13 mouse cellular contexts compared by ENCODE assay signal in genomic region chr9:31501221-31501620, GRCm38 (mm10). TPM values are rescaled to one million over a fixed set of nuclear protein-coding genes. Genes with fewer than 3 reads are reported as not detected.
A peak's percentile ranks its signal among the peaks of the same experiment; 100 is the strongest.
DNase-seq lines count a peak whose midpoint lies in the region.
"Not testable (repeated sequence)": the region's sequence is repeated elsewhere in the genome, so short reads cannot be mapped to it uniquely, and the experiment has no call there.
"Had no signal": no experiment of that assay in that cellular context is flagged by ENCODE, and none has a peak within 500 bp of the region (broad histone marks: within the 10 kb centered on the region; RNA-seq: fewer than 3 reads in every experiment).

No protein-coding gene starts in this region.

- not testable (repeated sequence) for H3K4me1 ChIP-seq in brown adipose tissue, adult 24 weeks (ENCODE audit: control insufficient read depth, insufficient read depth, insufficient read length, low read length)

- DNase-seq in 3134 (ENCODE audit: extremely low read depth, insufficient read length, low spot score) = peak; percentile 28
- peak; percentile 78 for DNase-seq in 3T3-L1 (ENCODE audit: low read depth, low spot score)
- DNase-seq in 416B (ENCODE audit: low read depth) = peak; percentile 69
- peak; percentile 18 for DNase-seq in Muller cell, postnatal 12 days (ENCODE audit: inconsistent ontology term)
- peak; percentile 50 for DNase-seq in NIH3T3 (ENCODE audit: low read depth)
- DNase-seq in brain, adult 2 months (ENCODE audit: low read depth, low spot score) = peak; percentile 1
- peak; percentile 40 for DNase-seq in fibroblast of lung, adult 2 months (ENCODE audit: low read depth)

- H3K4me3 ChIP-seq in brown adipose tissue, adult 24 weeks (ENCODE audit: insufficient read depth, low read depth, low read length) = not testable (repeated sequence)

- H3K27ac ChIP-seq in brown adipose tissue, adult 24 weeks (replicated peaks; ENCODE audit: low read depth, low read length) = peak overlapping the region; percentile 37; the same call in 1 of the 2 replicates

RNA-seq across cellular contexts. Expression of gene Tmem45b, which starts 37.0 kb away (rescaled TPM):
- polyA plus RNA-seq in brown adipose tissue, adult 24 weeks (2012; ENCODE audit: insufficient read depth, insufficient read length, missing spikeins) = 471 and 724 TPM in 2 replicates
- polyA plus RNA-seq: activated CD4-positive, CD25-positive, alpha-beta regulatory T cell, adult 4 months; C2C12; CD4-positive, CD25-positive, alpha-beta regulatory T cell, adult 4 months; G1E; Patski had no signal

Comparison
In these comparisons a context has a peak if more than half of its experiments do, and no peak if none do; other contexts are left out.
1. DNase-seq: peak in every context shown above with its lines; median percentile 78 in 3T3-L1; 69 in 416B; 50 in NIH3T3; 40 in fibroblast of lung, adult 2 months; 28 in 3134; 18 in Muller cell, postnatal 12 days; 1 in brain, adult 2 months.